Mouse (Mus musculus): ENCODE results near the gene Pxk.

GRCm38 (mm10) chr14:8123141-8123540 lies 25.1 kb downstream of the Pxk start:
- TF ChIP-seq CTCF (IDR thresholded peaks at IDR 0.05; ENCODE audit: borderline replicate concordance, control insufficient read depth, extremely low read depth, insufficient read depth, low read length, poor library complexity) (no peak), POLR2A (IDR thresholded peaks at IDR 0.05; ENCODE audit: control insufficient read depth, extremely low read depth, insufficient read depth, low read length, poor library complexity) (no peak)
